Mouse (Mus musculus) c-Kit-positive CD71-positive TER-119-positive erythroid progenitor cells, embryonic 14.5 days (primary cell): ENCODE measurements at regions not wholly inside any gene's neighbourhood (a gene's known extent, or its start where the extent isn't known, plus 50 kb on each side); places are given as distances from the start of the nearest gene placed in this dataset.

Experiments
- DNase-seq: peaks from one replicate; pipeline ENCODE4 v3.0.0-alpha.2; 2013; ENCODE audit warnings: low spot score

GRCm38 (mm10) chr3:143947079-143947937 is 257.7 kb downstream of the Lmo4 start:
- no peak for DNase-seq

GRCm38 (mm10) chr3:143939068-143939709 is 265.8 kb downstream of the Lmo4 start:
- DNase-seq, result no peak

GRCm38 (mm10) chr3:143925322-143925721 is 279.7 kb downstream of the Lmo4 start:
- no peak for DNase-seq

GRCm38 (mm10) chr3:143919744-143920143 is 285.3 kb downstream of the Lmo4 start:
- DNase-seq, result no peak

- DNase-seq, result no peak
These were observed 290.4 kb downstream of the Lmo4 start for GRCm38 (mm10) chr3:143914341-143915217.

- DNase-seq, result no peak
These were observed 291.9 kb downstream of the Lmo4 start for GRCm38 (mm10) chr3:143913044-143913574.

GRCm38 (mm10) chr3:143912433-143912832 is 292.6 kb downstream of the Lmo4 start:
- no peak for DNase-seq

- no peak for DNase-seq
These were observed 295.7 kb downstream of the Lmo4 start for GRCm38 (mm10) chr3:143909341-143909740.

GRCm38 (mm10) chr3:143903421-143903820 is 301.6 kb downstream of the Lmo4 start:
- DNase-seq, result no peak

GRCm38 (mm10) chr3:143880813-143881212 is 324.2 kb downstream of the Lmo4 start:
- DNase-seq, result no peak

GRCm38 (mm10) chr3:143873876-143874275 is 331.1 kb downstream of the Lmo4 start:
- DNase-seq, result no peak

- no peak for DNase-seq
These were observed 338.5 kb downstream of the Lmo4 start for GRCm38 (mm10) chr3:143866521-143866920.

GRCm38 (mm10) chr3:143865626-143866025 is 339.4 kb downstream of the Lmo4 start:
- DNase-seq, result no peak

- DNase-seq, result no peak
These were observed 340.5 kb downstream of the Lmo4 start for GRCm38 (mm10) chr3:143864490-143864889.

GRCm38 (mm10) chr3:143862531-143862930 is 342.5 kb downstream of the Lmo4 start:
- no peak for DNase-seq

- DNase-seq, result no peak
These were observed 343.2 kb downstream of the Lmo4 start for GRCm38 (mm10) chr3:143861866-143862265.

- DNase-seq, result no peak
These were observed 369.3 kb downstream of the Lmo4 start for GRCm38 (mm10) chr3:143835611-143836240.

- DNase-seq, result no peak
These were observed 370.3 kb downstream of the Lmo4 start for GRCm38 (mm10) chr3:143834725-143835124.

GRCm38 (mm10) chr3:143823395-143823777 is 381.6 kb downstream of the Lmo4 start:
- no peak for DNase-seq

- no peak for DNase-seq
These were observed 382.2 kb downstream of the Lmo4 start for GRCm38 (mm10) chr3:143822564-143823394.

GRCm38 (mm10) chr3:143807544-143807943 is 397.5 kb downstream of the Lmo4 start:
- no peak for DNase-seq
